Mouse (Mus musculus) frontal cortex, postnatal 36 days (tissue): Measurements from ENCODE around the gene Rdh16f1.
"Not testable (repeated sequence)": the region's sequence is repeated elsewhere in the genome, so short reads cannot be mapped to it uniquely, and the experiment has no call there.

ENCODE experiments used
- DNase-seq, 2 experiments: peaks; one replicate each; pipeline ENCODE4 v3.0.0; 2022; ENCODE audit warnings: low spot score in 2 of 2

Rdh16f1 gene

DNA sequence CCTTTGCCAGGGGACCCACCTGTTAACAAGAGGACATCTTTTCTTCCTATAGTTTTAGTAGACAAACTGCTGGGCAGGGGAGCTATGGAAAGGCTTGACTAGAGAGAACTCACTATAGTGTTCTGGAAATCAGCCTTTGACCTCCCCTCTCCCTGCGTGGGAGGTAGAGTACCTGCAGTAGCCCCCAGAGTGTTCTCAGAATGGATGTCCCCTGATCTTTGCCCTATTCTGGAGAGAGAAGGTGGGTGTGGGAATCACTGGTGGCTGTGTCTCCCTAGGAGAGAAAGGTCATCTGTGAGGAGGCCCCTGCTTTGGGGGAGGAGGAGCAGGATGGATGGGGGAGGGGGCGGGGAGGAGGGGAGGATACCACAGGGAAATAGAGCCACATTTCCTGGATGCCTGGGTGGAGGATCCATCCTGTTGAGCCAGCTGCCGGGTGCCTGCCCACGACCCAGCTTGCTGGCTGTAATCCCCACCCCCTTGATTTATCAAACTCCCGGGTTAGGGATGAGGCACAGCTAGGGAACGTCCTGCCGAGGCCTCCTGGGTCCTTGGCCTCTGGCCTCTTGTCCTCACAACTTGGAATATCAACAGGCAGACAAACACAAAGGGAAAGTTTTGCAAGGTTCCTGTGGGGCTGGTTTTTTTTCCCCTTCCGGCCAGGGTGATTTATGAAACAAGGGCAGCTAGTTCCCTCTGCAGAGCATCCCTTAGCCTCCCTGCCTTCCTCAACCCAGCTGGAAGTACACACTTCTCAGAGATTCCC, 10.6 kb upstream of the Rdh16f1 start:
- no peak for DNase-seq

DNA sequence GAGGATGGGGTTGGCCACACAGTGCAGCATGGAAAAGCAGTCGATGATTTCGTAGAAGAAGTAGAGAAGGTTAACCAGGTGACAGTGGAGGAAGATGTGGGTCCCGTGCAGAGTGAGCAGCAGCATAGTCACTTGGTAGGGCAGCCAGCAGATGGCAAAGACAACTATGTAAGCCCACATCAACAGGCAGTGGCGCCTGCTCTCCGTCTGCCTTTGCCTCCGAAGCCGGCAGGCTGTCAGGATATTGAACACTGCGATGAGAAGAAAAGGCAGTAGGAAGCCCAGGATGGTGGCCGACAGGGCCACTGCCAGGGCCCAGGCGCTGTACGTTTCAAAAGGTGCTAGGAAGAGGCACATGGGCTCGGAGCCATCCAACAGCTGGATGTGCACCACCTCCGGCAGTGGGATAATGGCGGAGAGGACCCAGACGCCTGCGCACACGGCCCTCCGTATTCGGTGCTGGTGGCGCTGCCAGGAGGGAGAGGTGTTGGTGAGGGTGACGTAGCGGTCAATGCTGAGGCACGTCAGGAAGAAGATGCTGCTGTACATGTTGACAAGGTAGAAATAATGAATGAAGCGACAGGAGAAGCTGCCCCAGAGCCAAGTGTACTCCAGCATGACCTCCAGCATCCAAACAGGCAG, 9.3 kb upstream of the Rdh16f1 start:
- peak in 1 of 2 experiments; percentile 24 for DNase-seq

- no peak for DNase-seq
Observed at GRCm38 (mm10) chr10:127751548-127751947, 8.0 kb upstream of the Rdh16f1 start, which contains the start of gene Gpr182. TSS of gene Gpr182 (minus strand) at chr10:127751732.

GRCm38 (mm10) chr10:127754566-127755166, 4.9 kb upstream of the Rdh16f1 start:
- no peak for DNase-seq

- no peak for DNase-seq
Observed at GRCm38 (mm10) chr10:127755246-127755645, 4.3 kb upstream of the Rdh16f1 start.

- no peak for DNase-seq
Observed at GRCm38 (mm10) chr10:127755770-127756468, 3.7 kb upstream of the Rdh16f1 start.

DNA sequence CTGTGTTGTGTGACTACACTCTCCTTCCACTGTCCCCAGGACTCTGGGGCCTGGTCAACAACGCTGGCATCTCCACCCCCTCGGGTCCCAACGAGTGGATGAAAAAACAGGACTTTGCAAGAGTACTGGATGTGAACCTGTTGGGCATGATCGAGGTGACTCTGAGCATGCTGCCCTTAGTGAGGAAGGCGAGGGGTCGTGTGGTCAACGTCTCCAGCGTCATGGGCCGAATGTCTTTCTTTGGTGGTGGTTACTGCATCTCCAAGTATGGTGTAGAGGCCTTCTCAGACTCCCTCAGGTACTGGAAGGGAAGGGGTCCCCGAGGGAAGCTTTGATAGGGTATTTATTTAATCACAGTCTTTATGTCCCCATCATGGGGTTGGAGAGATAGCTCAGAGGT, 3.3 kb downstream of the Rdh16f1 start:
- not testable (repeated sequence) for DNase-seq

DNA sequence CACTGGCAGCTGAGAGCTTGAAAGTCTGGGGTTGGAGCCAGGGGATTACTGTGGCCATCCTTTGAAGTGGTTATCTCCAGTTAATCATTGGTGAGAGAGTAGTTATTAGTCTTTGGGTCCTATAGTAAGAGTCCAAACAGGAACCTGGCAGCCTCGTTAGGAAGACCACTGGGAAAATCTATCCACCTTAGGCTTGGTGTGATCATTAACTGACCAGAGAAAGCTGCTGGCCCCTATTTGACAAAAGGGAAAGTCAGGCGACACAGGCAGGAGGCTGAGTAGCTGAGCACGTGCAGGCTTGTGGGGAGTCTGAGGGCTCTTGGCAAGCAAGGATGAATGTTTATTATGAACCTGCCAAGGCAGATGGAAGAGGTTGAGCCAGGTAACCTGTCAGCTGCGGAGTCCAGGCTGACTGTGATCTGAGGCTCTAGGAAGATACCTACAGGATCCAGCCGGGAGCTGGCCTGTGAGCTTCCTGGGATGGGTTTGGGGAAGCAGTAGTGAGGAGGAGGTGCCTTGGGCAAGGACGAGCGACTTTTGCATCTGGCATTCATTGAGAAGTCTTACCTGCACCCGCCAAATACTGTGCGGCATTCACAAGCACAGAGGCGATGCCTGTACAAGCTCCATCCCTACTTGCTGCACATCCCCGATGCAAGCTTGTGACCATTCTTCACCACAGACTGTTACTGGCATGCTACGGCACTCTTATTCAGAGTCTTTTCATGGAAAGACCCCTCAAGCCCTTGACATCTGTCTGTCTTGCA, 4.5 kb downstream of the Rdh16f1 start:
- DNase-seq, result no peak

DNA sequence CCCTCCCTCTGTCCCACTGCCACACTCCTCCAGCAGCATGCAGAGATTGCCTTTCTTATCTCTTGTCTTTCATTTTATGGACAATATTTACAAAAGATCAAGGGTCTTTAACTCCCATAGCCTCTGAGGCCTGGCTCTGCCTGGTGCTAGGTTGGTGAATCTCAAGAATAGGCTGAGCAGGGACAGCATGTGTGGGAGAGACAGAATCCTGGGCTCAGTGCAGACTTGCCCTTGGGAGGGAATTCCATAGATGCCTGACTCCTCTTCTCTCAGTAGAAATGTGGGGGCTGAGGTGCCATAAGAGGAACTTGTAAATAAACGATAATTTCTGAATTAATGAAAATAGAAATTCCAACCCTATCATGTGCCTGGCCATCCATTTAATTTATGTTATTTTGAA, 7.0 kb downstream of the Rdh16f1 start:
- no peak for DNase-seq

DNA sequence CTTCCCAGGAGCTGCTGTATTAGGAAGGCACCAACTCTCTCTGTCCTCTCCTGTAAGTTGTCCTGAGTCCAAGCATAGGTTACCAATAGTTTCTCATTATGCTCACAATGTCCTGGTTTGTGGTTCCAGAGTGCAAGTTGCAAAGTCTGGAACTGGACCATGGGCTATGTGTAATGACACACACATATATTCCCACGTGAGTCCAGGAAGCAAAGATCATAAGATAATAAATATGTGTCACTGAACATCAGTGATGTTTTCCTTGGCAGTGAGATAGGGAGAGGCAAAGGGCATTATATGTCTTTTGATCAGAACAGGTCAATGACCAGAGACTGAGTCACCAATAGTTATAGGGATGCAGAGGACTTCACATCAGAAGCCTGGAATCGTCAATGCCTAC, 16.4 kb downstream of the Rdh16f1 start, which contains the start of gene Rdh9:
Gene Rdh9, plus strand, starts transcription at position 376 of the 400 bp plus-strand sequence.
- no peak for DNase-seq

DNA sequence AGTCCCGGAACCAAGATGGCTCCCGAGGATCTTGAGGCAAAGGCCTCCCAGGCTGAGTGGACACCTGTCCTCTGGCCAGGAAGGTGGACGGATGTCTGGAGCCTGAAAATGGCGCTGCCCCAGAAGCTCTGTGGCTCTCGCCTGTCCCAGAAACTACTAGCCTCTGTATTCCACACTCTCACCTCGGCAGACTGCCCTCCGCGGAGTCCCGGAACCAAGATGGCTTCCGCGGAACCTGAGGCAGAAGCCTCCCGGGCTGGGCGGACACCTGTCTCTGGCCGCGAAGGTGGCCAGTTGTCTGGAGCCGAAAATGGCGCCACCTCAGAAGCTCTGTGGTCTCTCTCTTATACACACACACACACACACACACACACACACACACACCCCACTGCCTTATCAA, 22.7 kb downstream of the Rdh16f1 start:
- not testable (repeated sequence) for DNase-seq

DNA sequence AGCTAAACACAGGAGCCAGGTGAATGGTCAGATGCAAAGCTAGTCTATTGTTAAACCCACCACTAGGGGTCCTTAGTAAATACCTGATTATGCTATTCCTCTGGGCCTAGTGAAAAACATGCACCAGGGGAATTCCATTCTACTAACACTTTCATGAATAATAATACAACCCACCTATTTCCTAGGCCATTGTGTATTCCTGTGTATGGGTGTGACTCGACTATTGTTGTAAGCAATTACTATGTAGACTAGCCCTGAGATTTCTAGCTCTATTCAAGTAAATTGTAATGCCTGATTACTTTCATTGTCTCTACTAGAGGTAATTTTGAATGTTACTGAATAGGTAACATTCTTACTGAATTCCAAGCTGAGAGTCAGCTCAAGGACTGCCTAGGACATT, 25.8 kb downstream of the Rdh16f1 start:
- not testable (repeated sequence) for DNase-seq

DNA sequence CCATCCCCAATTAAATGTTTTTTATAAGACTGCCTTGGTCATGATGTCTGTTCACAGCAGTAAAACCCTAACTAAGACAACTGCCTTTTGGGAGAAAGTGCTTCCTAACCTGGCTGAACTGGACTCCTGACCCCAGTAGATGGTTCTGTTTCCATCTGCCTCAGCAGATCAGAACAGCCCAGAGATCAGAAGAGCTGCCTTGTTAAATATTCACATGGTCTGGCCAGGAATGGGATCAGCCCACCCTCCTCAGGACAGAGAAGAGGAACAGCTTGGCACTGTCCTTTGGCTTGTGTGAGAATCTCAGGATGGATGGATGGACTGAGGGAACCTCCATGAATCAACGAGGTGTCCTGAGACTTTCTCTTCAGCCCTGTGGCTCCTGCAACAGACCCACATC, 39.7 kb downstream of the Rdh16f1 start:
- DNase-seq, result no peak

DNA sequence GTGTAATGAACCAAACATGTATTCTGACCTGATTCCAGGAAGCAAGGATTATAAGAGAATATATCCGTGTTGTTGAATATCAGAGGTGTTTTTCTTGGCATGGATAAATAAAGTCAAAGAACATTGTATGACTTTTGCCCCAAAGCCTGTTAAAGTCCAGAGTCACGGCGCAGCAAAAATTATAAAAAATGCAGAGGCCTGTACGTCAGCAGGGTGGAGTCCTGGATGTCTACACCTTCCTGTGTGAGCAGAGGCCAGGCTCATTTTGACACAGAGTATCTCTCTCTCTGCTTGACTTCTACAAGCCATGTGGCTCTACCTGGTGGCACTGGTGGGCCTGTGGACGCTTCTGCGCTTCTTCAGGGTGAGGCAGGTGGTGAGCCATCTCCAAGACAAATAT, 41.3 kb downstream of the Rdh16f1 start, which contains the start of gene Rdh16:
Gene Rdh16, plus strand, starts transcription at position 262 of the 400 bp plus-strand sequence.
- DNase-seq, result no peak

GRCm38 (mm10) chr10:127801612-127802011, 42.0 kb downstream of the Rdh16f1 start:
- DNase-seq, result no peak

DNA sequence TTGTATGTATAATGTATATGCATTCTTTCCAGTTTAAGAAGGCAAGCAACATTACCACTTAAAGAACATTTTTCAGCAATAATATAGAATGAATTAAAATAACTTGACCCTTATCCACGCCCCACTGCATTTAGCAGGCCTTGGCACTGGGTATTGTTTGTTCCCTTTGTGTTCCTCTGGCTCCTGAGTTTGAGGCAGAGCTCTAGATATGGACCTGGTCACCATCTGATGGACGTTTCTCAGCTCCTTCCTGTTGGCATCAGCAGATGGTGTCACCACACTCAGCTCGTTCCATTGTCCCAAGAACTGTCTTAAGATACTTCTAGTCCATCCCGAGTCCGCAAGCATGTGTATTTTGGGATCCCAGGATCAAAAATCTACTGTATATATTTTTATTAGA, 42.6 kb downstream of the Rdh16f1 start:
- DNase-seq, result no peak

- DNase-seq, result no peak
Observed at GRCm38 (mm10) chr10:127804416-127804815, 44.8 kb downstream of the Rdh16f1 start.

DNA sequence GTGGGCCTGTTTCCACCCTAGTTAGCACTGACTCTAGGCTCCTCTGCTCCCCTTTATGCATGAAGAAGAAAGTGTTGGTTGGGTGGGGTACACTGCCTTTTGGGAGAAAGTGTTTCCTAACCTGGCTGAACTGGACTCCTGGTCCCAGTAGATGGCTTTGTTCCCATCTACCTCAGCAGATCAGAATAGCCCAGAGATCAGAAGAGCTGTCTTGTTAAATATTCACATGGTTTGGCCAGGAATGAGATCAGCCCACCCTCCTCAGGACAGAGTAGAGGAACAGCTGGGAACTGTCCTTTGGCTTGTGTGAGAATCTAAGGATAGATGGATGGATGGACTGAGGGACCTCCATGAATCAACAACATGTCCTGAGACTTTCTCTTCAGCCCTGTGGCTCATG, 56.3 kb downstream of the Rdh16f1 start:
- DNase-seq, result no peak

DNA sequence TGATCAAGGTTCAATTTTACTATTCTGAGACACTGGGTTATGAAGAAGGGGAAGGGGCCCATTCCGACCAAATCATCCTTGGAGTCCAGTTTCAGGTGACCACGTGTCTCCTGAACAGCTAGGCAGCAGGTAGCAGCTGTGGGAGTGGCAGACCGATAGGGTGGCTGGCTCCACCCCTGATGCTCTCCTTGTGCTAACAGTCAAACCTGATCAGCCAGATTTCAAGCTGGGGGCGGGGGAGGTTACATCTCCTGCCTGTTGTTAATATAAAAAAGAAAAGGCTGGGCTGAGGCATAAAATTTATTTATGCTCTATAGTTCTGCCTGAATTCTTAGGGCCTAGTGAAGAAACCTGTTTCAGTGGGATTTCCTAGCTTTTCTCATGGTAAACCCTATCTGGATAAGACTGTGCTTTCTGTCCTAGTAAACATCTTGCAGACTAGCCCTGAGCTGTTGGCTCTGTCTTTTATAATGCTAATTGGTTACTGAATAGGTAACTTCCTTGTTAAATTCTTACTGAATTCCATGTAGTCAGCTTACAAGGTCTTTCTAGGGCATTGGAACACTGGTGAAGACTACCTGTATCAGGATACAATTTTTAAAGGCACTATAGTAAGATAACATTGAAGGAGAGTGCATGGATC, 57.8 kb downstream of the Rdh16f1 start:
- not testable (repeated sequence) for DNase-seq

DNA sequence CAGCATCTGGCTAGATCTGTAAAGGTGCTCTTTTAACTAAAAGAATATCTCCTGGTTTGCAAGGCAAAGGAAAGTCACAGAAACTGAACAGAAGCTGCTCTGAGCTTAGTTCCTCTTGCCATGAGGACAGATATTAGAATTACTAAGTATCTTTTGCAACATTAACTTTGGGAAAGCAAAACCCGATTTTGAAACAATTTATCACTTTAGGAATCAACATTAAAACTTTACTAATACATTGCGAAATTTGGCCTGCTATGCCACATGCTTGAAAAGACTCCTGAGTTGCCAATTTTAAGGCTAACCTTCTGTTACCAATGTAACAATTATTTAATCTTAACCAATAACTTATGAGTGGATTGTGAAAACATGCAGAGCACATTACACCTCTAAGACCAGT, 62.2 kb downstream of the Rdh16f1 start:
- DNase-seq, result not testable (repeated sequence)

GRCm38 (mm10) chr10:127825386-127825785, 65.8 kb downstream of the Rdh16f1 start:
- peak in 1 of 2 experiments; percentile 1 for DNase-seq
